Mouse (Mus musculus) brain, embryonic 14.5 days (tissue): ENCODE data around the gene Prss2.

Source experiments
- CTCF ChIP-seq: fragments of 200-500 bp; IDR thresholded peaks from 2 replicates; pipeline ENCODE4 v1.5.1; 2012; ENCODE audit warnings: inconsistent platforms, mild to moderate bottlenecking, moderate library complexity, borderline replicate concordance; ENCODE audit not compliant: insufficient read depth, insufficient read length; ENCODE audit errors: extremely low read depth
- POLR2A ChIP-seq: fragments of 200-500 bp; IDR thresholded peaks from 2 replicates; pipeline ENCODE4 v1.6.1; 2012; ENCODE audit warnings: mild to moderate bottlenecking, inconsistent platforms, borderline replicate concordance; ENCODE audit not compliant: poor library complexity, insufficient read depth, insufficient read length, severe bottlenecking; ENCODE audit errors: extremely low read depth

DNA sequence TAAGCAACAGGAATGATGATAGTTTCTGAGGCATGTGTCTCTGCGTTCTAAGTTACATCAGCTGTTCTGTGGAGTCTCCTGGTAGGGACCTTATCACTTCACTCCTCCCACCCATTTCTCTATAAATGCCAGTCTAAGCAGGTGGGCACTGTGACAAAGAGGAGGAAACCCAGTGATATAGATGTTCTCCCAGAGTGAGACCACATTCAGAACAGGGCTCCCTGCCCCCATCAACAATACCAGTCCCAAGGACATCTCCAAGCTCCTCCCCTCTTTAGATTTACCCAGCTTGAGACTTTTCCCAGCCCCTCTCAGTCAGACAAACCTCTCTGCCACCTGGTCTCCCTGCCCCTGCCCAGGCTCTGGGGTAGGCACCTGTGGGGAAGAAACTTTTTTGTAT is 20.2 kb downstream of the Prss2 start:
- no peak for TF ChIP-seq CTCF
- no peak for TF ChIP-seq POLR2A
